Mouse (Mus musculus) limb, embryonic 10.5 days (tissue): ENCODE measurements at regions not wholly inside any gene's neighbourhood (a gene's known extent, or its start where the extent isn't known, plus 50 kb on each side); places are given as distances from the start of the nearest gene placed in this dataset.

Experiments
- DNase-seq: peaks from one replicate; pipeline ENCODE4 v3.0.0-alpha.2; 2017; ENCODE audit warnings: low spot score
- H3K27ac ChIP-seq: fragments of 300-500 bp; sonication (generic); 2 replicates; pipeline ENCODE4 v1.5.1; 2016; ENCODE audit warnings: mild to moderate bottlenecking
- H3K27me3 ChIP-seq: fragments of 300-500 bp; sonication (generic); 2 replicates; pipeline ENCODE4 v1.6.1; 2016; ENCODE audit warnings: low read depth, mild to moderate bottlenecking; ENCODE audit not compliant: poor library complexity, severe bottlenecking
- H3K36me3 ChIP-seq: fragments of 300-500 bp; sonication (generic); 2 replicates; pipeline ENCODE4 v1.6.1; 2016; ENCODE audit warnings: mild to moderate bottlenecking, moderate library complexity
- H3K4me1 ChIP-seq: fragments of 300-500 bp; sonication (generic); 2 replicates; pipeline ENCODE4 v1.6.1; 2016
- H3K4me3 ChIP-seq: fragments of 300-500 bp; sonication (generic); 2 replicates; pipeline ENCODE4 v1.5.1; 2016; ENCODE audit warnings: mild to moderate bottlenecking, moderate library complexity
- H3K9me3 ChIP-seq: fragments of 300-500 bp; sonication (generic); replicated peaks from 2 replicates; pipeline ENCODE4 v1.6.1; 2016; ENCODE audit warnings: mild to moderate bottlenecking
- WGBS: fragments of 180-500 bp; shearing (Covaris S2); methylation state at CpG from one replicate; pipeline ENCODE4 v1.1.7; 2016; 5-methylcytosine and 5-hydroxymethylcytosine counted together

DNA sequence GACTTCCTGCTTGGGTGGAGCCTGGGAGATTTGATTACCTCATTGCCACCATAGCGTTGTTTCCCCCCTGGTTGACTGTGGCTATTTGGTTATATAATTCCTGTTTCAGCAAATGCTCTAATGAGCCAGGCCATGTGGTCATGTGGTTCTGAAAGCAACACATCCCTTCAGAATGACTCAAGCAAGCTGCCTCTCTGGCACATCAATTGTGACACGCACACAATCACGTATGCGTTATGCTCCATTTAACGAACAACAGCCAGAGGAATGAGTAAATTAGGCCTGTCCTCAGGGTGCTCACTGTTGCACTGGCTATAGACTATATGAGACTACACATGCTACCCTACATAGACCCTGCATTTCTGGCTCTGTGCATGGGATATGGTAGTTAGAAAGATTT lies 130.2 kb upstream of the Frmd6 start:
- no peaks in the 10 kb centered on the region for H3K36me3 ChIP-seq
- 90% methylated on average over 5 of the region's 5 CpGs for WGBS
- H3K9me3 ChIP-seq, result no peaks in the 10 kb centered on the region
- H3K4me3 ChIP-seq, result no peak overlapping the region
- no peak overlapping the region for H3K27ac ChIP-seq
- H3K4me1 ChIP-seq, result no peaks in the 10 kb centered on the region
- no peak for DNase-seq
- H3K27me3 ChIP-seq, result no peaks in the 10 kb centered on the region

DNA sequence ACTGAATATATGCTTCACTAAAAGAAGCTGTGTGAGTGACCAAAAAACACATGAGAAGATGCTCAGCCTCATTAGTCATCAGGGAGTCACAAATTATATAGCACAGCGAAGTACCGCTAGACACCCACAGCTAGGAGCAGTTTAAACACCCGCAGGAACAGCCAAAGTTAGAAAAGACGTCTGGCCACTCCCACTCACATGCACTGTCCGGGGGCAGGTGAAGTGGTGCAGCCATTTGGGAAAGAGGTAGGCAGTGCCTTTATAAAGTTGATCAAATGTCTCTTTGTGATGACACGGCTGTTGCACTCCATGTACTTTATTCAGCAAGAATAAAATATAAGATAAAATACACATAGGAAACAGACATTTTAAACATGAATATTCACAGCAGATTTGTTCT lies 129.1 kb upstream of the Frmd6 start:
- no peaks in the 10 kb centered on the region for H3K9me3 ChIP-seq
- H3K27me3 ChIP-seq, result no peaks in the 10 kb centered on the region
- DNase-seq, result no peak
- 83% methylated on average over 6 of the region's 6 CpGs for WGBS
- no peak overlapping the region for H3K4me3 ChIP-seq
- H3K4me1 ChIP-seq, result no peaks in the 10 kb centered on the region
- no peaks in the 10 kb centered on the region for H3K36me3 ChIP-seq
- H3K27ac ChIP-seq, result no peak overlapping the region

DNA sequence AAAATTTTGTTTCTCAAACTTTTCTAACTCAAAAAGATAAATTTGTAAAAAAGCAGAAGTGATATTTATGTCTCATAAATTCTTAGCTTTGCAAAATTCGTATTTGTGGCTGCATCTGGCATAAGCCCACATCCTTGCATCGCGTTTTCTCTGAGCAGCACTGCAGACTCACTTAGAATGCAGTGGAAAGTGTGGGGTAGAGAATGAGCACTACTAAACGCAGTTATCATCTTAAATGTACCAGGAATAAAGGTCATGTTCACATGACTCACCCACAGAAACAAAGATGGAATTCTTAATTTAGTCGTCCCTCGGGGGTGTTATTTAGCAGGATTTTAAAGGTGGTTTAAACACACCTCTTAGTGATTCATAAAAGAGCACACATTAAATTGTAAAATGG lies 126.8 kb upstream of the Frmd6 start:
- WGBS, result 90% methylated on average over 6 of the region's 6 CpGs
- DNase-seq, result no peak
- H3K36me3 ChIP-seq, result no peaks in the 10 kb centered on the region
- no peaks in the 10 kb centered on the region for H3K27me3 ChIP-seq
- H3K27ac ChIP-seq, result no peak overlapping the region
- no peaks in the 10 kb centered on the region for H3K4me1 ChIP-seq
- no peaks in the 10 kb centered on the region for H3K9me3 ChIP-seq
- no peak overlapping the region for H3K4me3 ChIP-seq

DNA sequence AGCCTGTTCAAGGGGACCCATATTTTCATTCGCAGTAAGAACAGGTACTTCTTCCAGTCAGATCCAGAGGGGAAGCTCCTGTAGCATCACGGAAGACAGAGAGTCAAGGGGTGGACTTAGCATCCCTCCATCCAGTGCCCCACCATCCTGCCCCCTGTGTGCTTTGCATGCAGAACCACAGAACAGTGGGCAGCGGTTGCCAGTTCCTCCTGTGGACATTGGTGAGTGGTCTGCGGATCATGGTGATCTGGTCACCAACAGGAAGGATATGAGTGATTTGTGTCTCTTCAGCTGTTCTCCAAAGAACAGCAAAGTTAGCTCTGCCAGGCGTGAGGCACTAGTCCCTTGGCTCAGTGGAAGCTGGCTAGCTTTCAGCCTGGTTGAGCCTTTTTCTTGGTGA lies 122.8 kb upstream of the Frmd6 start:
- 93% methylated on average over 5 of the region's 5 CpGs for WGBS
- Histone ChIP-seq H3K4me1 (peaks cover under 1% of the 10 kb centered on the region; the same call in 1 of the 2 replicates), H3K27me3 (no peaks in the 10 kb centered on the region), H3K4me3 (no peak overlapping the region), H3K36me3 (no peaks in the 10 kb centered on the region), H3K27ac (no peak overlapping the region), H3K9me3 (no peaks in the 10 kb centered on the region)
- DNase-seq, result no peak

DNA sequence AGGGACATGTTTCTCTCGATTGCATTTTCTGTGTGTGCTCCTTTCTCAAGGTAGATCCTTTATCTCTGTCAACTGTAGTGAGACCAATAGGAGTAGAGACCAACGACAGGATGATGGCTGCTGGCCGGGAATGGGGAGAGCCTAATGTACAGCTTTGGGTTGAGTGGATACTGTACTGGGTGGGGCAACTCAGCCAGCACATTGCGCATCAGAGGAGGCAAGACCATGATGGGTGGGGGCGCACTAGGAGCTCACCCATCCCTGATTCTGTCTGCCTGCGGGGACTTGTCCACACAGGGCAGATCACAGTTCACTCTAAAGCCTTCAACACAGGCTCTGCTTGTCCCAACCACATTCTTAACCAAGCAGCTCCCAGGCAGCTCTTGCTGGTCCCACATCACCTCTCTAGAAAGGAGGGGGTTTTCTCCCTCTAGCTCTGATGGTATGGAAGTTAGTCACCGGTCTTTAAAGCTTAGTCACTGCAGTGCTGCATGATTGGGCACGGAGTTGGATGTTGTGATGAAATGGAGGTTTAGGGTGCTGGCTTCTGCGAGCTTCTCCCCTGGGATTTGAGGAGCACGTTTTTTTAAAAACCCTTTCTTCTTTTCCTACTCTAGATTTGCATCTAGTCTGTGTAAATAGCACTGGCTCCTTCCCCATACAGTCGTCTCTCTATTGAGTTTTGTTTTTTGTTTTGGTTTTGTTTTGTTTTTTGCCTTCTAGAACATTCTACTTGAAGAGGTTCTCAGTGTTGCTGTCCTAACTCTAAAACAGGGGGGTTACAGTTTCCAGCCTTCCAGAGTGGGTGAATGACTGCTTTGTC lies 118.3 kb upstream of the Frmd6 start:
- WGBS, result 90% methylated on average over 11 of the region's 11 CpGs
- Histone ChIP-seq H3K4me3 (no peak overlapping the region), H3K27me3 (no peaks in the 10 kb centered on the region), H3K9me3 (no peaks in the 10 kb centered on the region), H3K27ac (no peak overlapping the region), H3K4me1 (peaks cover 3% of the 10 kb centered on the region; the same call in 1 of the 2 replicates), H3K36me3 (no peaks in the 10 kb centered on the region)
- no peak for DNase-seq

DNA sequence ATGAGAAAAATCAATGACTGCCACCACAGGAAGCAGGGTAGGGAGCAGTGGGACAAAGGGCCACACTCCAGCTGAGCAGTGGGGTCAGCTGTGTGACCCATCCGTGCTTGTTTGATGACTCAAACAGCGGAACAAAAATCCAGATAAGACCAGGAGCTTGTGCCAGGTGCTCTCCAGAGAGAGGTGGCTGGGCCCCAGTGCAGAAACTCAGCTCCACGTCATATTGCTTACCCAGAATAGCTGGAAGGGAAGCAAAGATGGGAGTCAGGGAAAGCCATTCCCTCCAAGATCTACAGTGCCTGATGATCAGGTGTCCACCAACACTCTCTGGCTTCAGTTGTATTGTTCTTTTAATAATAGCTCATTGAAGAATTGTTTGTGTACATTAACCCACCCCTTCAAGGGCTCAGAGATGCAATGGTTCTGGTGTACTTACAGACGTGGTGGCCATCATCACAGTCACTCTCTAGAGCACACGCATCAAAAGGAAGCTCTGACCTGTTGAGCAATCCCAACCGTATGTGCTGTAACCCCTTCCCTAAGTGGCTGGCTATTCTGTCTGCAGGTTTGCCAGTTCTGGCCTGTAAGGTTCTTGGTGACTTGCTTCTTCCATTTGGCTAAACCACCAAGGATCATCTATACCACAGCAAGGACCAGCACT lies 117.6 kb upstream of the Frmd6 start:
- H3K4me3 ChIP-seq, result no peak overlapping the region
- H3K36me3 ChIP-seq, result no peaks in the 10 kb centered on the region
- no peaks in the 10 kb centered on the region for H3K27me3 ChIP-seq
- no peaks in the 10 kb centered on the region for H3K9me3 ChIP-seq
- peaks cover 6% of the 10 kb centered on the region; the same call in 1 of the 2 replicates for H3K4me1 ChIP-seq
- no peak overlapping the region for H3K27ac ChIP-seq
- no peak for DNase-seq
- 85% methylated on average over 6 of the region's 6 CpGs for WGBS

DNA sequence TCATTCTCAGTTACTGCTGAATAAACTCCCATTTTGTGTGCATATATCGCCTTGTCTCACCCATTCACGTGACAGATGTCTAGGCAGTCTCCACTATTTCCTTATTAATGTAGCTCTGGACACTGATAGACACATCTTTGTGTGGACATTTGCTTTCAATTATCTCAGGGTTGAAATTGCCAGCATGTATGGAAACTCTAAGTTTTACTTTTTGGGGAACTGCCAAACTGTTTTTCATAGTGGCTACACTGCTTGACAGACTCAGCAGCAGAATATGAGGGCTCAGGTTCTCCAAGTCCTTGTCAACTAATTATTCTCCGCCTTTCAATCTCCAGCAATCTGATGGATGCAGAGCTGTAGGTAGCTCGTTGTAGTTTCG lies 117.0 kb upstream of the Frmd6 start:
- Histone ChIP-seq H3K9me3 (no peaks in the 10 kb centered on the region), H3K36me3 (no peaks in the 10 kb centered on the region), H3K27ac (no peak overlapping the region), H3K4me3 (no peak overlapping the region), H3K27me3 (no peaks in the 10 kb centered on the region), H3K4me1 (peaks cover 6% of the 10 kb centered on the region; the same call in 1 of the 2 replicates)
- 93% methylated on average over 5 of the region's 5 CpGs for WGBS
- no peak for DNase-seq

DNA sequence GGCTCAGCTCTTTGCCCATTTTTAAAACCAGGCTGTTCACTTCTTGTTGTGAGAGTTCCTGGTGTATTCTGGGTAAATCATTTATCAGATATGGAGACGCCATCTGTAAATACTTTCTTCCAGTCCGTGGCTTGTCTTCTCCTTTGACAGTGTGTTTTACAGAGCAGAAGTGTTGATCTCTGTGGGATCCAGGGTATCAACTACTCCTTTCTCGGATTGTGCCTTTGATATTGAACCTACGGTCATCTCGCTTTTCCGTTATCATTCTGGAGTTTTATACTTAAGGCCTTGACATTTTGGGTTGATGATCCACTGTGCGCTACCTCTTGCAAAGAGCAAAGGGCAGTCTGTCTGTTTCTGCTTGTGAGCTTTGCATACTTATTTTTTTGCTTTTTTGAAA lies 115.0 kb upstream of the Frmd6 start:
- Histone ChIP-seq H3K27me3 (no peaks in the 10 kb centered on the region), H3K4me1 (peaks cover 6% of the 10 kb centered on the region; the same call in 1 of the 2 replicates), H3K36me3 (no peaks in the 10 kb centered on the region), H3K27ac (no peak overlapping the region), H3K9me3 (no peaks in the 10 kb centered on the region), H3K4me3 (no peak overlapping the region)
- DNase-seq, result no peak
- 95% methylated on average over 7 of the region's 7 CpGs for WGBS

DNA sequence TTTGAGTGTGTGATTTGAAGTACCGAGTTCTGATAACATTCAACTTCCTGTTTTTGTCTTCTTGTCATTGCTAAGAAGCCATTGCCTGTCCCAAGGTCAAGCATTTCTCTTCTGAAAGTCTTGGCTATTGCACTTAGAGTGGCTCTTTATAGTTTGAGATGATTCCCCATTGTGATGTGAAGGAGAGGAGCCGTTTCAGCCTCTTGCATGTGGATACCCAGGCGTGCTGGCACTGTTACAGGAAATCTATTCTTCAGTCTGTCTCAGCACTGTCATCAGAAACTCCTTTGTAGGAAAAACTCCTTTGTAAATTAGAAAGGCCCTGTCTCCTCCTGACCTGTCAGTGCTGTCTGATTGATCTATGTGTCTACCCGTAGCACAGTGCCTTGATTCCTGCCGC lies 114.3 kb upstream of the Frmd6 start:
- H3K9me3 ChIP-seq, result no peaks in the 10 kb centered on the region
- WGBS, result 79% methylated on average over 5 of the region's 5 CpGs
- H3K4me1 ChIP-seq, result peaks cover 6% of the 10 kb centered on the region; the same call in 1 of the 2 replicates
- no peaks in the 10 kb centered on the region for H3K36me3 ChIP-seq
- H3K27me3 ChIP-seq, result no peaks in the 10 kb centered on the region
- no peak for DNase-seq
- no peak overlapping the region for H3K27ac ChIP-seq
- H3K4me3 ChIP-seq, result no peak overlapping the region

DNA sequence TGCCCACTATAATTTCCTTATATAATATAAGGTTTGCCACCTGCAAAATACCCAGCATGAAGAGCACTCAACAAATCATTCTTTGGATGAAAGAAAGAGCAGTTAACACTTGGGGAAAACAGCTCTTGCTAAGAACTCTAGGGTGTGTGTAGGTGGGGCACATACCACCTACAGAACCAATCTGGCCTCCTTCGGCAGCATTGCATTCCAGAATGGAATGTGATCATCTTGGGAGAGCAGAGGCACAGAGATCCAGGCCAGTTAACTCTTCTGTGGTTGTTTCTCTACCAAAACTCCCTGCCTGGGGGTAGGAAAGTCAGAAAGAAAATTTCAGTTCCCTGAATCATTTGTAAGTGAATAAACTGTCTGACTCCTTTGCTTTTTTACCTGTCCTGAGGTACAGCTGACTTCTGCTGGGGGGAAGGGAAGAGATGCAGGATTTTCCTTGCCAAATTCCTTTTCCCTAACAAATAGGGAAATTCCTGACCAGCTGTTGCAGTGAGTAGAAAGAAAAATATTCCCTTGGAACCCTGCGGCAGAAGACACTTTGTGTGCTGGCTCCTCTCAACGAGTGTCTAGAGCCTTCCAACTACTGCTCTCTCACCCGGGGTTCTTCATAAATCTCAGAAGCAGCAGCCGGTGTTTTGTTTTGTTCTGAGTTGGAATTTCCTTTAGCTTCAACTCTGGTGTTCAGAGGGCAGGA lies 112.8 kb upstream of the Frmd6 start:
- DNase-seq, result no peak
- WGBS, result 59% methylated on average over 5 of the region's 5 CpGs
- Histone ChIP-seq H3K4me3 (no peak overlapping the region), H3K9me3 (no peaks in the 10 kb centered on the region), H3K27ac (no peak overlapping the region), H3K27me3 (no peaks in the 10 kb centered on the region), H3K36me3 (no peaks in the 10 kb centered on the region), H3K4me1 (peaks cover 6% of the 10 kb centered on the region; the same call in 1 of the 2 replicates)

DNA sequence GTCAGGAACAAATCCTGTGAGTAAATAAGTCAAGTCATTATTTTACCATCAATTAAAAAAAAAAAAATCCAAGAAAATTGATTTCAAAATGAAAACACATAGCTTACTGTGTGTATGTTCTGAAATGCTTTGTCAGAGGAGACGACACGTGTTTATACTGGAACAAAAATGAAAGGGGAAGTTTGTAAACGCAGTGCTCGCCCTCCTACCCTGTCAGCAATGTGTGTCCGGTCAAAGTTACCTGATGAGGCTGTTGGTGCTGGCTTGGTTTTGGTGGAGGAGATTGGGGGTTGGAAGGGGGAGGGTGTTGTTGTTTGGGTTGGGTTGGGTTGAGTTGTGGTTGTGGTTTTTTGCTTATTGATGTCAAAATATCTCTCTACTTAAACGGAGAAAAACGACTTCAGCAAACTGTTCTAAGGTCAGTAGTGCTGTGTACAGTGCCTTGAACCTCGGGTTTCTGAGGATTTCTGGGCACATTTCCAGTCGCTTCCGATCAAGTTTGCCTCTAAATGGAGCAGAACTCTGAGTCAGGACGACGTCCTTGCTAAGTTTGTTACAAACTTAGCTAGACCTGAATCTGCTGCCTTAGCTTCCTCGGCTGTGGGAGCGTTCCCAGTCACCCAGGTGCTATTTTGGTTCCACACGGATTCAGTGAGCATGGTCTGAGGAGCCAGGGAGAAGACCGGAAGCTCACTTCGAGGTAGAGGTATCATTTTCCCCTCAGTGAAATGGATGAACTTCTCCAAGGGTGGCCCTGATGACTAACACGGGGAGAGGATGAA lies 111.6 kb upstream of the Frmd6 start:
- no peaks in the 10 kb centered on the region for H3K36me3 ChIP-seq
- H3K4me1 ChIP-seq, result 0 out of 2 replicates have a peak, but pooled peaks cover 3% of the 10 kb centered on the region
- H3K27me3 ChIP-seq, result no peaks in the 10 kb centered on the region
- 73% methylated on average over 18 of the region's 18 CpGs for WGBS
- H3K27ac ChIP-seq, result no peak overlapping the region
- H3K9me3 ChIP-seq, result no peaks in the 10 kb centered on the region
- no peak for DNase-seq
- no peak overlapping the region for H3K4me3 ChIP-seq

DNA sequence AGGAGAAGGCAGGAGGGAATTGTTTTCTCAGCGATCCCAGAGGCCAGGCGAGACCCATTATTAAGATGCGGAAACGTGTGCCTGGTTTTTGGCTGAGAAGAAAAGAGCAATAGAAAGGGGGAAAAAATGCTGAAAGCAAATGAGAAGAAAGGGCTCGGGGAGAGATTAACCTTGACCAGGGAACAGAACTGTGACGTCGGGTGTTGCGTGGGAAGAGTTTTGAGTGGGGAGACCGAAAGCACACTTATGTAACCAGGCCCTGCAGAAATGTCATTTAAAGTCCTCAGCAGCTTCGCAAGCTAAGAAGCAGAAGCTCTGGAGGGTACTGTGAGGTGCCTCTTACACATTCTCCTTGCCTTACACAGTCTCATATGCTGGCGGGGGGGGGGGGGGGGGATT lies 111.0 kb upstream of the Frmd6 start:
- H3K27me3 ChIP-seq, result no peaks in the 10 kb centered on the region
- H3K9me3 ChIP-seq, result no peaks in the 10 kb centered on the region
- 73% methylated on average over 11 of the region's 11 CpGs for WGBS
- H3K27ac ChIP-seq, result no peak overlapping the region
- DNase-seq, result no peak
- no peak overlapping the region for H3K4me3 ChIP-seq
- H3K36me3 ChIP-seq, result no peaks in the 10 kb centered on the region
- 0 out of 2 replicates have a peak, but pooled peaks cover 3% of the 10 kb centered on the region for H3K4me1 ChIP-seq
